Comparison of ENCODE assay signal across 7 mouse cellular contexts in the genomic region with DNA sequence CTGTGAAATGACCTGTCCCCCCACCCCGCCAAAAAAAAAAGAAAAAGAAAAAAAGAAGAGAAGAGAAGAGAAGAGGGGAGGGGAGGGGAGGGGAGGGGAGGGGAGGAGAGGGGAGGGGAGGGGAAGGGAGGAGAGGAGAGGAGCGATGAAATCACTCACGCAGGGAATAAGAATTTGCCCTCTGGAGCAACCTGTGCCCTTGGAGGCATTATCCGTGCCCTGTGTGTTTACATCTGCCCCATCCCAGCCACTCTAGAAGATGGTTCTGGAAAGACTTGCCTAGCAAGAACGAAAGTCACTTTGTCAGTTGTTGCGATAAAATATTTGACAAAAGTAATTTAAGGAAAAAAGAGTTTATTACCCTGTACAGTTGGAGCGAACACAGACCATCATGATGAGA. TPM values are rescaled to one million over a fixed set of nuclear protein-coding genes. Genes with fewer than 3 reads are reported as not detected.
DNase-seq lines count a peak whose midpoint lies in the region; ATAC-seq and TF ChIP-seq lines count a peak whose summit lies in the region.

No protein-coding gene starts in this region.

- intact Hi-C loops in left cerebral cortex, postnatal 36 days (cut with DNase I), result loop anchor here (5.0 kb wide), 1 partner anchor 98 kb away; no protein-coding TSS in a partner anchor

- no peak for TF ChIP-seq CTCF in lung, postnatal 0 days (IDR thresholded peaks at IDR 0.05)

- no peak overlapping the region; the same call in 1 of the 2 replicates for H3K4me2 ChIP-seq in lung, postnatal 0 days (replicated peaks; ENCODE audit: low read depth, low read length)
- H3K4me2 ChIP-seq in limb, embryonic 11.5 days (ENCODE audit: low read depth, severe bottlenecking), result peak overlapping the region; percentile 24; the same call in 1 of the 2 replicates
- peak overlapping the region; percentile 71; the same call in 1 of the 2 replicates for H3K4me2 ChIP-seq in stomach, embryonic 14.5 days (replicated peaks; ENCODE audit: low read depth, low read length)

- no peak for DNase-seq in lung, postnatal 0 days (ENCODE audit: low spot score)
- DNase-seq in lung, postnatal 4 days, result no peak
- no peak for DNase-seq in forebrain, embryonic 10.5 days (ENCODE audit: extremely low spot score, low spot score)
- DNase-seq in limb, embryonic 11.5 days (ENCODE audit: low spot score), result no peak
- DNase-seq in left cerebral cortex, postnatal 36 days (ENCODE audit: low spot score in 2 of 2), result no peak
- no peak for DNase-seq in gastrocnemius, postnatal 4 days (ENCODE audit: low spot score in 2 of 2)

- ATAC-seq in lung, postnatal 0 days, result no peak
- no peak for ATAC-seq in limb, embryonic 11.5 days (ENCODE audit: insufficient number of reproducible peaks, low FRiP score, low TSS enrichment, low read depth)
- no peak for ATAC-seq in stomach, embryonic 14.5 days (ENCODE audit: insufficient number of reproducible peaks, insufficient read depth, low FRiP score, low read depth)

- TF ChIP-seq EP300 in lung, postnatal 0 days (IDR thresholded peaks at IDR 0.05), result no peak

- 28% methylated on average over 5 of the region's 7 CpGs for WGBS in lung, postnatal 0 days
- 31% methylated on average over 6 of the region's 7 CpGs for WGBS in forebrain, embryonic 10.5 days
- WGBS in limb, embryonic 11.5 days, result 30% methylated on average over 6 of the region's 7 CpGs
- WGBS in stomach, embryonic 14.5 days, result 17% methylated on average over 7 of the region's 7 CpGs

- H3K27me3 ChIP-seq in lung, postnatal 0 days (replicated peaks; ENCODE audit: insufficient read depth, low read length), result no peaks in the 10 kb centered on the region
- peaks cover 24% of the 10 kb centered on the region for H3K27me3 ChIP-seq in forebrain, embryonic 10.5 days (ENCODE audit: poor library complexity, severe bottlenecking)
- H3K27me3 ChIP-seq in limb, embryonic 11.5 days (ENCODE audit: control insufficient read depth, insufficient read depth, low read length), result no peaks in the 10 kb centered on the region
- no peaks in the 10 kb centered on the region for H3K27me3 ChIP-seq in stomach, embryonic 14.5 days (ENCODE audit: control insufficient read depth, insufficient read depth, low read length)

- H3K9me3 ChIP-seq in lung, postnatal 0 days (ENCODE audit: low read length), result no peaks in the 10 kb centered on the region
- H3K9me3 ChIP-seq in forebrain, embryonic 10.5 days, result no peaks in the 10 kb centered on the region
- no peaks in the 10 kb centered on the region for H3K9me3 ChIP-seq in limb, embryonic 11.5 days (ENCODE audit: control insufficient read depth, low read length)
- H3K9me3 ChIP-seq in stomach, embryonic 14.5 days (ENCODE audit: control insufficient read depth, low read depth, low read length), result no peaks in the 10 kb centered on the region

- no peaks in the 10 kb centered on the region for H3K36me3 ChIP-seq in lung, postnatal 0 days (ENCODE audit: insufficient read depth, low read length)
- no peaks in the 10 kb centered on the region for H3K36me3 ChIP-seq in forebrain, embryonic 10.5 days (replicated peaks)
- H3K36me3 ChIP-seq in limb, embryonic 11.5 days (ENCODE audit: control insufficient read depth, insufficient read depth, low read length), result no peaks in the 10 kb centered on the region
- H3K36me3 ChIP-seq in stomach, embryonic 14.5 days (ENCODE audit: control insufficient read depth, insufficient read depth, low read length), result no peaks in the 10 kb centered on the region

- H3K27ac ChIP-seq in lung, postnatal 0 days (ENCODE audit: low read length), result no peak overlapping the region
- H3K27ac ChIP-seq in forebrain, embryonic 10.5 days, result peak overlapping the region; percentile 87
- H3K27ac ChIP-seq in limb, embryonic 11.5 days (replicated peaks; ENCODE audit: low read depth, low read length), result no peak overlapping the region
- H3K27ac ChIP-seq in stomach, embryonic 14.5 days (ENCODE audit: low read length), result no peak overlapping the region

- H3K4me1 ChIP-seq in lung, postnatal 0 days (ENCODE audit: insufficient read depth, low read depth, low read length), result peaks cover 7% of the 10 kb centered on the region; the same call in 1 of the 2 replicates
- peaks cover 15% of the 10 kb centered on the region for H3K4me1 ChIP-seq in forebrain, embryonic 10.5 days
- H3K4me1 ChIP-seq in limb, embryonic 11.5 days (ENCODE audit: control insufficient read depth, insufficient read depth, low read length), result peaks cover 2% of the 10 kb centered on the region; the same call in 1 of the 2 replicates
- peaks cover 9% of the 10 kb centered on the region; the same call in 1 of the 2 replicates for H3K4me1 ChIP-seq in stomach, embryonic 14.5 days (ENCODE audit: control insufficient read depth, insufficient read depth, low read length)

- peak overlapping the region; percentile 88; the same call in 1 of the 2 replicates for H3K4me3 ChIP-seq in lung, postnatal 0 days (ENCODE audit: low read depth, low read length)
- H3K4me3 ChIP-seq in forebrain, embryonic 10.5 days, result peak overlapping the region; percentile 76
- H3K4me3 ChIP-seq in limb, embryonic 11.5 days (ENCODE audit: low read depth, low read length), result peak overlapping the region; percentile 95
- H3K4me3 ChIP-seq in stomach, embryonic 14.5 days (ENCODE audit: low read depth, low read length), result peak overlapping the region; percentile 87

- H3K9ac ChIP-seq in lung, postnatal 0 days (replicated peaks; ENCODE audit: low read depth), result no peak overlapping the region
- no peak overlapping the region for H3K9ac ChIP-seq in limb, embryonic 11.5 days (ENCODE audit: low read length)
- no peak overlapping the region for H3K9ac ChIP-seq in stomach, embryonic 14.5 days (replicated peaks; ENCODE audit: low read depth, low read length)

RNA-seq across cellular contexts. Expression of gene Jak1, which starts 0.4 kb away (rescaled TPM):
- polyA plus RNA-seq in lung, postnatal 0 days (2015; fragmentation: Nextera tagmentation; extraction: Ambion mirVana), result 80.0 and 86.3 TPM in 2 replicates
- polyA plus RNA-seq in forebrain, embryonic 10.5 days (2016; fragmentation: Nextera tagmentation; extraction: Ambion mirVana), result 41.7 and 42.4 TPM in 2 replicates
- polyA plus RNA-seq in limb, embryonic 11.5 days (2014; fragmentation: Nextera tagmentation; extraction: Ambion mirVana), result 61.3 and 61.5 TPM in 2 replicates
- polyA plus RNA-seq in stomach, embryonic 14.5 days (2014; fragmentation: Nextera tagmentation; extraction: Ambion mirVana), result 108 and 135 TPM in 2 replicates
- 100 to 1,000 TPM; 122 to 126 TPM for total RNA-seq in left cerebral cortex, postnatal 36 days (2021)
- 100 to 1,000 TPM; 108 to 117 TPM for total RNA-seq in gastrocnemius, postnatal 4 days (2021)
